Mouse (Mus musculus) forebrain, embryonic 11.5 days (tissue): ENCODE data around the gene Ins2. TPM values are rescaled to one million over a fixed set of nuclear protein-coding genes. Genes with fewer than 3 reads are reported as not detected.

Source experiments
- ATAC-seq: fragments of 200-750 bp; cut with Nextera tagmentation; replicated peaks from 2 replicates; pipeline ENCODE4 v1.8.0; 2017; ENCODE audit warnings: moderate TSS enrichment; ENCODE audit not compliant: low FRiP score
- DNase-seq: peaks from one replicate; pipeline ENCODE4 v3.0.0-alpha.2; 2017; ENCODE audit warnings: low spot score
- H3K27ac ChIP-seq: fragments of 300-500 bp; sonication (generic); 2 replicates; pipeline ENCODE4 v1.5.1; 2014; ENCODE audit warnings: low read depth, low read length
- H3K27me3 ChIP-seq: fragments of 300-500 bp; sonication (generic); 2 replicates; pipeline ENCODE4 v1.6.1; 2014; ENCODE audit warnings: mild to moderate bottlenecking, low read length, mixed read lengths; ENCODE audit not compliant: control insufficient read depth, insufficient read depth
- H3K36me3 ChIP-seq: fragments of 300-500 bp; sonication (generic); 2 replicates; pipeline ENCODE4 v1.6.1; 2014; ENCODE audit warnings: mild to moderate bottlenecking, low read length, moderate library complexity, mixed read lengths; ENCODE audit not compliant: control insufficient read depth, insufficient read depth
- H3K4me1 ChIP-seq: fragments of 300-500 bp; sonication (generic); replicated peaks from 2 replicates; pipeline ENCODE4 v1.6.1; 2014; ENCODE audit warnings: low read length, mixed read lengths; ENCODE audit not compliant: control insufficient read depth, insufficient read depth
- H3K4me2 ChIP-seq: fragments of 300-500 bp; sonication (generic); 2 replicates; pipeline ENCODE4 v1.6.1; 2014; ENCODE audit warnings: low read depth, mild to moderate bottlenecking, low read length, moderate library complexity, mixed read lengths; ENCODE audit not compliant: severe bottlenecking
- H3K4me3 ChIP-seq: fragments of 300-500 bp; sonication (generic); 2 replicates; pipeline ENCODE4 v1.5.1; 2014; ENCODE audit warnings: low read depth, low read length
- H3K9ac ChIP-seq: fragments of 300-500 bp; sonication (generic); 2 replicates; pipeline ENCODE4 v1.6.1; 2014; ENCODE audit warnings: low read length
- H3K9me3 ChIP-seq: fragments of 300-500 bp; sonication (generic); 2 replicates; pipeline ENCODE4 v1.6.1; 2016; ENCODE audit warnings: low read length, mixed read lengths; ENCODE audit not compliant: control insufficient read depth
- whole genome bisulfite sequencing: fragments of 180-500 bp; shearing (Covaris S2); extraction: QIAGEN DNeasy Blood & Tissue Kit; methylation state at CpG from one replicate; pipeline ENCODE4 v1.1.7; 2014; 5-methylcytosine and 5-hydroxymethylcytosine counted together
- polyA plus RNA-seq: library from polyadenylated mRNA; unstranded; fragments of >200 nt; fragmentation: Nextera tagmentation; extraction: Ambion mirVana; gene quantifications from 2 replicates; pipeline ENCODE4 v1.2.1, GENCODE M21; 2014

Gene Ins2
- polyA plus RNA-seq, 1 experiment from 2014 or later: not detected

GRCm38 (mm10) chr7:142660651-142660945, 82.6 kb downstream of the Ins2 start:
- H3K9ac ChIP-seq: peak overlapping the region; percentile 47; the same call in 1 of the 2 replicates

GRCm38 (mm10) chr7:142659767-142660650, 83.2 kb downstream of the Ins2 start:
- Histone ChIP-seq H3K9ac (peak overlapping the region; percentile 47; the same call in 1 of the 2 replicates), H3K4me3 (peak overlapping the region; percentile 34), H3K27ac (no peak overlapping the region), H3K36me3 (no peaks in the 10 kb centered on the region), H3K9me3 (no peaks in the 10 kb centered on the region), H3K27me3 (peaks cover 97% of the 10 kb centered on the region), H3K4me2 (peak overlapping the region; percentile 49), H3K4me1 (peaks cover 12% of the 10 kb centered on the region)
- WGBS: under 1% methylated on average over 41 of the region's 43 CpGs
- DNase-seq (no peak), ATAC-seq (0 out of 2 replicates have a peak, but pooled peaks have one; percentile 37)

More at GRCm38 (mm10) chr7:142660651-142660945, 82.6 kb downstream of the Ins2 start:
- no peaks in the 10 kb centered on the region for H3K36me3 ChIP-seq
- H3K27ac ChIP-seq: no peak overlapping the region
- ATAC-seq: no peak
- peaks cover 97% of the 10 kb centered on the region for H3K27me3 ChIP-seq
- peak; percentile 75 for DNase-seq
- under 1% methylated on average over 29 of the region's 29 CpGs for WGBS
- peak overlapping the region; percentile 28 for H3K4me3 ChIP-seq
- peak overlapping the region; percentile 49 for H3K4me2 ChIP-seq
- H3K4me1 ChIP-seq: peaks cover 12% of the 10 kb centered on the region
- no peaks in the 10 kb centered on the region for H3K9me3 ChIP-seq

DNA sequence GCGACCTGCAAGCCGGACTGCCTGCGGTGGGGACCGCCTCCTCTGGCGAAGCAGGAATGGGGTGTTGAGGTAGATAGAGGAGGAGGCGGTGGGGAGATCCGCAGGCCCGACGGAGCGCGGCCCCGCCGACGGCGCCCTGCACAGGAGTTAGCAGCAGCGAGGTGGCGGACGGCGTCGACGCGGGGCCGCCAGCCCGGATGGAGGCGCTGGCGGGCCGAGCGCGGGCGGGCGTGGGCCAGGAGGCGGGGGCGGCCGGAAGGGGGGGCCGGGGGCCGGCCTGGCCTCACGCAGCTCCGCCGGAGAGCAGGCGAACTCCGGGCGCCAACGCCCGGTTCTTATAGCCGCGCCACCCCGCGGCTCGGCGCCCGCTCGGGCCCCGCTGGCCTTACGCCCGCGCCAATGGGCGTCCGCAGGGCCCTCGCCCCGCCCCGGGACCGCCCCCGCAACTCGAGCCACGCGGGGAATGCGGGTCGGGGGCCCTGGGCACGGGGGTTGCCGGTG, 84.0 kb downstream of the Ins2 start:
- no peaks in the 10 kb centered on the region for H3K9me3 ChIP-seq
- peak overlapping the region; percentile 43 for H3K4me2 ChIP-seq
- H3K9ac ChIP-seq: no peak overlapping the region; the same call in 1 of the 2 replicates
- peak; percentile 73 for DNase-seq
- no peak overlapping the region for H3K27ac ChIP-seq
- WGBS: 2% methylated on average over 41 of the region's 70 CpGs
- H3K4me3 ChIP-seq: peak overlapping the region; percentile 34
- ATAC-seq: peak; percentile 50
- H3K4me1 ChIP-seq: peaks cover 12% of the 10 kb centered on the region
- H3K27me3 ChIP-seq: peaks cover 97% of the 10 kb centered on the region
- H3K36me3 ChIP-seq: no peaks in the 10 kb centered on the region

GRCm38 (mm10) chr7:142658681-142659180, 84.5 kb downstream of the Ins2 start:
- WGBS: under 1% methylated on average over 39 of the region's 40 CpGs
- DNase-seq (no peak), ATAC-seq (peak; percentile 31)
- H3K27me3 ChIP-seq: peaks cover 97% of the 10 kb centered on the region
- H3K4me2 ChIP-seq: peak overlapping the region; percentile 43
- no peak overlapping the region for H3K27ac ChIP-seq
- no peaks in the 10 kb centered on the region for H3K36me3 ChIP-seq
- no peak overlapping the region; the same call in 1 of the 2 replicates for H3K9ac ChIP-seq
- H3K4me3 ChIP-seq: peak overlapping the region; percentile 34
- peaks cover 12% of the 10 kb centered on the region for H3K4me1 ChIP-seq
- no peaks in the 10 kb centered on the region for H3K9me3 ChIP-seq

GRCm38 (mm10) chr7:142657821-142658614, 85.2 kb downstream of the Ins2 start:
- DNase-seq (peak; percentile 68), ATAC-seq (no peak)
- H3K9ac ChIP-seq: peak overlapping the region; percentile 43; the same call in 1 of the 2 replicates
- H3K36me3 ChIP-seq: no peaks in the 10 kb centered on the region
- WGBS: under 1% methylated on average over 34 of the region's 34 CpGs
- peaks cover 94% of the 10 kb centered on the region for H3K27me3 ChIP-seq
- no peaks in the 10 kb centered on the region for H3K9me3 ChIP-seq
- H3K4me2 ChIP-seq: peak overlapping the region; percentile 43
- H3K4me1 ChIP-seq: peaks cover 12% of the 10 kb centered on the region
- peak overlapping the region; percentile 34 for H3K4me3 ChIP-seq
- no peak overlapping the region for H3K27ac ChIP-seq

DNA sequence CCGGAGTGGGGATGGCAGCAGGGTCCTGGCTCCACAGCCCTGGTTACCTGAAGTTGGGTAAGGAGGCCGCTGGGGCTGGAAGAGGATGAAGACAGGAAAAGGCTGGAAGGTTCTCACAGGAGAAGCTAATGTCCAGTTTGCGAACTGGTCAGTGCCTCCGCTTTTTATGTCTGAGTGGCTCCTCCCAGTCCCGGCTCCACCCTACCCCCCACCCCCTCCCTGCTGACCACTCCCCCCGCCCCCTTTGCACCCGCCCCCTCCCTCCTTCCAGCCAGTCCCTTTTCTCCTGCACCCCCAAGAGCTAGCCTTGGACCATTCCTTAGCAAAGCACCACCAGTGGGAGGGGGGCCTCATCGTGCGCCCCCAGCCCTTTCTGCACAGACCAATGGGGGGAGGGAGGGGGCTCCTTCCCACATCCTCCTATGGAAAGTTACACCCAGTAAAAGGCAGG, 85.8 kb downstream of the Ins2 start:
- 10% methylated on average over 7 of the region's 9 CpGs for WGBS
- H3K36me3 ChIP-seq: no peaks in the 10 kb centered on the region
- no peak overlapping the region; the same call in 1 of the 2 replicates for H3K4me3 ChIP-seq
- H3K27me3 ChIP-seq: peaks cover 91% of the 10 kb centered on the region
- H3K4me1 ChIP-seq: peaks cover 12% of the 10 kb centered on the region
- H3K9ac ChIP-seq: no peak overlapping the region
- no peak overlapping the region for H3K4me2 ChIP-seq
- H3K27ac ChIP-seq: no peak overlapping the region
- DNase-seq (no peak), ATAC-seq (no peak)
- H3K9me3 ChIP-seq: no peaks in the 10 kb centered on the region

- ATAC-seq (no peak), DNase-seq (peak; percentile 55)
- Histone ChIP-seq H3K4me1 (peaks cover 12% of the 10 kb centered on the region), H3K36me3 (no peaks in the 10 kb centered on the region), H3K9ac (no peak overlapping the region), H3K27ac (no peak overlapping the region), H3K27me3 (peaks cover 81% of the 10 kb centered on the region), H3K4me2 (no peak overlapping the region), H3K9me3 (no peaks in the 10 kb centered on the region), H3K4me3 (no peak overlapping the region)
- WGBS: 29% methylated on average over 4 of the region's 4 CpGs
These were observed 87.1 kb downstream of the Ins2 start for GRCm38 (mm10) chr7:142656055-142656454.

DNA sequence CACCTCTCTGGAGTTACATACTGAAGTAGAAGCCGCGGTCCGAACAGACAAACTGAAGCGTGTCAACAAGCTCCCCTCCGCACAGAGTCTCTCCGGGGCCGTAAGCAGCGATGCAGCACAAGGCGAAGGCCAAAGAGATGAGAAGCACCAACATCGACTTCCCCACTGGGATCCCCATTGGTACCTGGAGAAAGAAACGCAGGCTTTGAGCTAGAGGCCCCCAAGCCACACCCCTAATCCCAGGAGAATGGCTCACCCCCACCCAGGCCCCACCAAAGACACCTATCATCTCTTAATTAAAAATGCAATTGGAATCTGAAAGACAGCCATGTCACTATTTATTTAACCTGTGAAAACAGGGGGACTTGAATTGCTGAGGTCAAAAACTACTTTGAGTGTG, 87.5 kb downstream of the Ins2 start:
- no peak overlapping the region for H3K9ac ChIP-seq
- no peak overlapping the region for H3K4me3 ChIP-seq
- WGBS: 10% methylated on average over 11 of the region's 11 CpGs
- no peak for ATAC-seq
- H3K9me3 ChIP-seq: no peaks in the 10 kb centered on the region
- H3K27ac ChIP-seq: no peak overlapping the region
- no peak overlapping the region for H3K4me2 ChIP-seq
- no peaks in the 10 kb centered on the region for H3K36me3 ChIP-seq
- peaks cover 77% of the 10 kb centered on the region for H3K27me3 ChIP-seq
- peaks cover 11% of the 10 kb centered on the region for H3K4me1 ChIP-seq
- DNase-seq: peak; percentile 51
